Mouse (Mus musculus) lung, postnatal 10 days (tissue): ENCODE measurements at regions not wholly inside any gene's neighbourhood (a gene's known extent, or its start where the extent isn't known, plus 50 kb on each side); places are given as distances from the start of the nearest gene placed in this dataset.
"Not testable (repeated sequence)": the region's sequence is repeated elsewhere in the genome, so short reads cannot be mapped to it uniquely, and the experiment has no call there.

Experiments
- DNase-seq: peaks from one replicate; pipeline ENCODE4 v3.0.0; 2021

DNA sequence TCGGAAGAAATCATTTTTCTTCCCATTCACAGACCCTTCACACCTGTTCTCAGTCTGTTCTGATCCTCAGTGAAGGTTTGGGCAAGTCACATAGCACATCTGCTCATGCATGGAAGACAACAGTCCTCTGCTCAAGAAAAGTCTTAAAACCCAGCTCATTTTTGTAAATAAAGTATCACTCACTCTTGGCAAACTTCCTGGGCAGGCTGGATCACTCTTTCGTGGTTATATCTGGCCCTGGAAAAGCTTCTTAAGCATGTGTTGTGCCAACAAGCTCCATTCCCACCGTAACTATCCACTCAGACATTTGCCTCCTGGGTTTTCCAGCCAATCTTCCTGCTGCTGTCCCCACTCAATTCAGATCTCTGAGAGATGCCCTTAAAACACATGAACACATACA lies 103.2 kb upstream of the Cep85l start:
- peak; percentile 47 for DNase-seq

DNA sequence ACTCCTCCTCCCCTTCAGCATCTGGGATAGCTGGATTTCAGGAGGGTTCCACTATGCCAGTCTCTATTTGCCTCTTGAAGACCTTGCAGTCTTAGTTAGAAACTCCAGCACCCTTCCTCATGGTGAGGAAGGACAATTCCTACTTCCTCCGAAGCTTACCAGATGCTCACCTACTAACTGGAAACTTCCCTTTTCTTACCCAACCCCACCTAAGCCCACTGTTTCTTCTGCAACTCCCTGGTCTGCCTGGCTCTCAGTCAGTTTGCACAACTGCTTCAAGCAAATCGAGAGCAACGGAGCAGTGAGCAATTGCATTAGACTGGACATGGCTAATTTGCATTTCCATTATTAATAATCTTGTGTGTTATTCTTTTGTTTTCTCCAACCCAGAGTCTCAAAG lies 90.5 kb upstream of the Cep85l start:
- DNase-seq: no peak

GRCm38 (mm10) chr10:53469611-53470010 lies 89.9 kb upstream of the Cep85l start:
- DNase-seq: peak; percentile 75

- no peak for DNase-seq
Measured at GRCm38 (mm10) chr10:53468293-53468545, 88.5 kb upstream of the Cep85l start.

GRCm38 (mm10) chr10:53467472-53468292 lies 87.9 kb upstream of the Cep85l start:
- DNase-seq: peak; percentile 45

DNA sequence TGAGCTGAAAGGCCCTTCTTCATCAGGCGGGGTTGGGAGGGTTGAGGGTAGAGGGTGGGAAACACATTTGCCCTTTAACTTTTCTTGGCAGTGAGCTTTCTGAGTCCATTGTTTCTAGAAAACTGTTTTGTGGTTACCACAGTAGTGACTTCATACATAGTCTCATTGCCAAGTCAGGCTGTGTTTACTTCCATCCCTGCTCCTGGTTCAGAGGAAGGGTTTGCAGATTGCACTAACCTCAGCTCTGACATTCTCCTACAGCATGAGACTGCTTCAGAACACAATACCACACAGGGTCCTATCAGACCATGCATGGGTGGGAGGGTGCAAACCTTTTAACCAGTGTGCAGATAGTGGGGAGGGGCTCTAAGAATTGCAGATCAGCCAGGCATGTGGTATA lies 87.1 kb upstream of the Cep85l start:
- DNase-seq: peak; percentile 83

DNA sequence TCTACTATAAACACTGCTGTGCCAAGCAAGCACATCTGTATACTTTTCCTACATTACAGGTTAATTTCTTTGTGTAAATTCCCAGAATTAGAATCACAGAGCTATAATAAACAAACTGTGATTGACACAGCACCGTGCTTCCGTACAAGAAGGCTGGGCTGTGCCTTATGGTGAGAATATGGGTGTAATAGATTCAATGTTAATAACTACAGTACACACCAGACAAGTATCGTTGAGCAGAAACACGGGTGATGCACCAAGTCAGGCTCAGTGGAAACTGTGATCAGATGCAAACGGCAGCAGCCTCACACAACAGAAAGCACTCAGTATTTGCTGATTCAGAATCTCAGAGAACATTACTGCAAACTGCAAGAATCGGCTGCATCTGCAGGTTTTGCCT lies 86.5 kb upstream of the Cep85l start:
- no peak for DNase-seq

- DNase-seq: no peak
Measured at GRCm38 (mm10) chr10:53464581-53464980, 84.8 kb upstream of the Cep85l start.

DNA sequence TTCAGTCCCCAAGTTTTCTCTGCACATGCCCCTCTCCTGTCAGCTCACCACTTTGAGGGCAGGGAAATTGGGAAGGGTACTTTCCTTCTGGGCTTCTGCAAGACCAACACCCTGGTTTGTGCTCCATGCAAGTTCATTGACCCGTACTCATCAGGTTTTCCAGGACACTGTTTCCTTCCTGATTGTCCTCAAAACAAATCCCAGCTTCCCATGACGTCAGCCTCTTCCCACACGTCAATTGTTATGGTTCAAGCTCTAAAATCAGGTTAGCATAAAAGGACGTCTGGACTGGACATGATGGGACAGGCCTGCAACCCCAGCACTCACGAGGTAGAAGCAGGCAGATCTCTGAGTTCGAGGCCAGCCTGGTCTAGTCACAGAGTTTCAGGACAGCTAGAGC lies 84.3 kb upstream of the Cep85l start:
- DNase-seq: peak; percentile 57

DNA sequence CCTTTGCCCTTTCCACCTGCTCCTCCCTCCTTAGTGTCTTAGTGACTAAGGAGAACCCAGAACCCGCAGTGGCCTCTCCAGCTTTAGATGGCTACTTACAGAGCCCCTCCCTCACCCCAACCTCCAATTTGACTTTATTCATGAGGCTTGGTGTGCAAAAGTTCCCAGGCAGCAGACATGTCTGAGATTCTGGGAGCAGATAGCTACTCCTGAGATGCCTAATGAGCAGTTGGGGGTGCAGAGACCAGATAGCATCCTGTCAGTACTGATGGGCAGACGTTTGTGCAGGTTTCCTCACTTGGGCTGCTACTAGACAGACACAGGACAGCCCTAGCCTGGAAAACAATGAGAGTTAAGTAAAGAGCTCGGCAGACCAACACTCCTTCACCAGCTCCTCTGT lies 83.7 kb upstream of the Cep85l start:
- DNase-seq: no peak

DNA sequence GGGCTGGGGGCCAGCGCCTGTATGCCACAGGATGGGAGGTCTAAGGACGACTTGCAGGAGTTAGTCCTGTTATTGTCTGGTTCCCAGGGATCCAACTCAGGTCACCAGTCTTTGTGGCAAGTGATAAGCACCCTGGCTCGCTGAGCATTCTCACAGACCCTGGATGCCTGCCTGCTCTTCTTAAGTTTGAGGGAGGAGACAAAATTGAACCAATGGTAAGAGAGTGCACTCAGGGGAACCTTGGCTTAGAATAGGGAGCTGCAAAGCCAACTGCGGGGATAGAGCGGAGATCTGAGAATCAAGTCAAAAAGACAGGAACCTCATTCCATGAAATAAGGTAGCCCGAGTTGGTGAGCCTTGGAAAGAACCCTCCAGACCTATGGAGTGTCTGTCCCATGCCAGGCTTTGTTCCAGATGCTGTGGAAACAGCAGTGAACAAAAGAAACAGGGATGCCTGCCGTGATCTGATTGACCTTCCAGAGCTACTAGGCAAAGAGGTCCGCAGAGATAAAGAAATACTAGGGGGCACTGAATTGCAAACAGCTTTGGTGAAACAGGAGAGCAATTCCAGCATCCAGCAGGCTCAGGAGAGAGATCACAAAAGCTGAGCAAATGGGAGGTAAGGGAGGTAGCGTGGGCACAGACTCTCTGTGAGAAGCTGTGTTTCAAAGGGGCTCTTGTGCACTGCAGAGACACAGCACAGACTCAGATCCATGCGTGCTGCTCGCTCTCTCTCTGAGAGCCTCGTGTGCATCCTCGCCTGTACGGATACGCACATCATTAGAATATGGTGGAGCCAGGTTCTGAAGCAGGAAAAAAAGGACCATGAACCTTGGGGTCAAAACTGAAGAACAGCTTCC lies 82.9 kb upstream of the Cep85l start:
- peak; percentile 49 for DNase-seq

- DNase-seq: peak; percentile 35
Measured at GRCm38 (mm10) chr10:53461070-53461781, 81.5 kb upstream of the Cep85l start.

- DNase-seq: not testable (repeated sequence)
Measured at GRCm38 (mm10) chr10:53459706-53460105, 80.0 kb upstream of the Cep85l start.

GRCm38 (mm10) chr10:53456027-53456713 lies 76.4 kb upstream of the Cep85l start:
- no peak for DNase-seq

DNA sequence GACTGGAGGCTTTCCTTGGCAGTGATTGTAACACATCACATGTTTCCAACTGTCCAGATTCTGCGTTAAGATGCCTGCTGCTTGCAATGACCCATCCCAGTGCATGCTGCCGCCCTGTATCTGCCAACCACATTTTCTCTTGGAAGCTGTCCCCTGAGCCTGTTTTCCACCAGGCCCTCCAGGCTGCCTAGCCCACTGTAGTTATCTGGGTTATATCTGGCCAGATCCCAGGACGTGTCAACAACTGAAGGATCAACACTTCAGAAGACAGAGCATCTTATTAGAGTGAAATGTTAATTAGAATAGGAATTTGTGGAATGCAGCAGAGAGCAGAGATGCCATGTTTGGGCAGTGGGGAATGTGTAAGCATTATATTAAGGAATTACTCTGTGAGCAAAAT lies 65.0 kb upstream of the Cep85l start:
- DNase-seq: no peak

GRCm38 (mm10) chr10:53443443-53443842 lies 63.7 kb upstream of the Cep85l start:
- DNase-seq: no peak

DNA sequence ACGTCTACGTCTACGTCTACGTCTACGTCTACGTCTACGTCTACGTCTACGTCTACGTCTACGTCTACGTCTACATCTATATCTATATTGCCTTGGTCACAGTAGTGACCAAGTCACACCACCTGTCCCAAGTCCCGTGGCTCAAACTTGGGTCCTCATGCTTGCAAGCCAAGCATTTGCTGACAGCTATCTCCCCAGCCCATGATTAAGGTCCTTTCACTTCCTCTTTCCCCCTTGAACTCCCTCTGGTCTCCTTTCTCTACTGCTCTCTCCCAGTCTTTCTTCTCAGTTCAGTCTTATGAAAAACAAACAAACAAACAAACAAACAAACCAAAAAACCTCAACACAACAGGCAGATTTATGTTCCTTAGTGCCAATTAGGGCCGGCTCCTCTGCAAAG lies 63.2 kb upstream of the Cep85l start:
- no peak for DNase-seq

DNA sequence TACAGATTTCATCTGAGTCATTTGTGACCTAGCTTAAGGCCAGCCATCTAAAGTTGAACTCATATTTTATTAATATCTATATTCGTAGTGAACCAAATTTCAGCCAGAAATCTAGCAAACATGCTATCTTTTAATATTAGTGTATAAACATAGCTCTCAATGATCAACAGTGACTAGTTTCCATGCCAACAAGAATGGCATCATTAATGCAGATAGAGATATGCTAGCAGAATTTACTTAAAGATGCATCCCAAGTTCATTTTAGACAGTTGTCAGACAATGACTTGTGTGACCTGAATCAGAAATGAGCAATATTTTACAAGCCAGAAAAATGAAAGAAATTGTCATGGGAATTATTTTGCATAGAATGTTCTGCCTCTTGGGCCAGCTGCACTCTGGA lies 60.5 kb upstream of the Cep85l start:
- DNase-seq: no peak

DNA sequence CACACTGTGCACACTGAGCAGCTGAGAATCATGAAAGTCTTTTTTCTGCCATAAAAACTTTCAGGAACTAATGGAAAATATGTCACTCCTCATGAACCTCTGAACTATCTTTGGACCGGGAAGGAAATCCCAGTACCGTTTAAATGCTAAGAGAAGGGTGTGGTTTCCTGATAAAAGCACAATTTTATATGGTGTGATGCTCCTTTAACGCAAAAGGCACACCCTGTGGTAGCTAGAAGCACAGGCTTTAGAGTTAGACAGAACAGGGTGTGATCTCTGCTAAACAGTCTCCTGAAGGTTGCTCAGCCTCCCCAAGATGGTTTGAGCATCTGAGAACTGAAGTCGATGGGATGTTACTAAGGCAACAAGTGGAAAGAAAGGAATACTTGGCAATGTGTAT lies 58.6 kb upstream of the Cep85l start:
- peak; percentile 14 for DNase-seq

DNA sequence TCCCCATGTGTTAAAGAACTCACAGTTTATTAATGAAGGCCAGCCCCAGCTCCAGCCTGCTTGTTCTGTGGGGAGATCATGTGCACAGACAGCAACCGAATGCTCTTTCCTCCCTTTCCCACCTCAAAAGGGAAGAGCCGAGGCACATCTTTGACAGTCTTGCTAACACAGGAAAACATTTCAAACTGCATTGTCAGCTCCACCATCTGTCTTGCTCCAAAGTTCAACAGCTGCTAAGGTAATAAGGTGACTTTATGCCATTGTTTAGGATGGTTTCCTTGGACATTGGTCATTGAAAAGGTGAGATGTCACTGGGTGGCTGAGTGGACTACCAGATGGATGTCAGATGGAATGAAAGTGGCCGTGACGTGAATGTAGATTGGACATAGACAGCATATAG lies 58.0 kb upstream of the Cep85l start:
- no peak for DNase-seq

DNA sequence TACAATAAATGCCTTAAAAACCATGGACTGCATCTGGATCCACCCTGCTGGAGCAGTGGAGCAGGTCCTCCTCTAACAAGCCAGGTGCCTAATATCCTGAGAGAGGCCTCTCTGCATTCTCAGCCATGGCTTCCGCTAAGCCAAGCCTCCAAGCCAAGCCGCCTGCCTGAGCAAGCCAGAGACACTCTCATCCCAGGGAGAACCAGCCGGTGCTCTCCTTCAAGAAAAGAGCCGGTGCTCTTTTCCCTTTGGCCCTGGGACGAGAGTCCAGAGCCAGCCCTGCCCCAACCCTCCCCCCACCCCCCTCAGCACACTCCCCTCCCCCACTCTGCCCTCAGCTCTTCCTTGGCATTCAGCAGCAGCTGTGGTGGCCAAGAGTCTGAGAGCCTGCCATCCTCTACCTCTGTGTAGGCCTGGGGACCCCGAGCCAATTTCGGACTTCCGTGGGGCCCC lies 56.3 kb upstream of the Cep85l start:
- DNase-seq: no peak

- DNase-seq: peak; percentile 91
Measured at GRCm38 (mm10) chr10:53435181-53435874, 55.6 kb upstream of the Cep85l start.
